Mouse (Mus musculus): ENCODE measurements around the gene Olfr907. TPM values are rescaled to one million over a fixed set of nuclear protein-coding genes. Genes with fewer than 3 reads are reported as not detected.

The Olfr907 gene
- not detected in 2 replicates for polyA plus RNA-seq (2014; fragmentation: Nextera tagmentation; extraction: Ambion mirVana)

GRCm38 (mm10) chr9:38495501-38495900 is at the start of gene Olfr907:
Olfr907 (plus strand) TSS chr9:38495801.
- H3K9ac ChIP-seq (replicated peaks; ENCODE audit: low read depth, low read length): no peak within 1 kb of the TSS
- no peaks in the 10 kb centered on the region for H3K27me3 ChIP-seq (ENCODE audit: control insufficient read depth, insufficient read depth, low read length)
- H3K9me3 ChIP-seq (ENCODE audit: control insufficient read depth, low read length): no peaks in the 10 kb centered on the region
- H3K4me2 ChIP-seq (ENCODE audit: low read depth, low read length): no peak within 1 kb of the TSS
- no peaks in the 10 kb centered on the region for H3K4me1 ChIP-seq (ENCODE audit: control insufficient read depth, insufficient read depth, low read length)
- 83% methylated on average over 2 of the region's 2 CpGs for WGBS
- no peak within 1 kb of the TSS for H3K27ac ChIP-seq (ENCODE audit: low read depth, low read length)
- no peak for ATAC-seq (ENCODE audit: low read depth)
- H3K36me3 ChIP-seq (ENCODE audit: control insufficient read depth, insufficient read depth, low read length): no peaks in the 10 kb centered on the region
- no peak within 1 kb of the TSS for H3K4me3 ChIP-seq (ENCODE audit: low read depth, low read length)

- Histone ChIP-seq H3K9me3 (ENCODE audit: control insufficient read depth, low read length) (no peaks in the 10 kb centered on the region), H3K27ac (ENCODE audit: low read depth, low read length) (no peak within 1 kb of the TSS), H3K4me1 (ENCODE audit: control insufficient read depth, insufficient read depth, low read length) (no peaks in the 10 kb centered on the region), H3K4me2 (ENCODE audit: low read depth, low read length) (no peak within 1 kb of the TSS), H3K4me3 (ENCODE audit: low read depth, low read length) (no peak within 1 kb of the TSS), H3K9ac (replicated peaks; ENCODE audit: low read depth, low read length) (no peak within 1 kb of the TSS), H3K27me3 (ENCODE audit: control insufficient read depth, insufficient read depth, low read length) (no peaks in the 10 kb centered on the region), H3K36me3 (ENCODE audit: control insufficient read depth, insufficient read depth, low read length) (no peaks in the 10 kb centered on the region)
- WGBS: 93% methylated on average over 5 of the region's 5 CpGs
- ATAC-seq (ENCODE audit: low read depth): no peak
Observed at GRCm38 (mm10) chr9:38447352-38447751, 48.2 kb upstream of the Olfr907 start, which contains the start of gene Olfr902. Olfr902 (plus strand) TSS chr9:38447652.

DNA sequence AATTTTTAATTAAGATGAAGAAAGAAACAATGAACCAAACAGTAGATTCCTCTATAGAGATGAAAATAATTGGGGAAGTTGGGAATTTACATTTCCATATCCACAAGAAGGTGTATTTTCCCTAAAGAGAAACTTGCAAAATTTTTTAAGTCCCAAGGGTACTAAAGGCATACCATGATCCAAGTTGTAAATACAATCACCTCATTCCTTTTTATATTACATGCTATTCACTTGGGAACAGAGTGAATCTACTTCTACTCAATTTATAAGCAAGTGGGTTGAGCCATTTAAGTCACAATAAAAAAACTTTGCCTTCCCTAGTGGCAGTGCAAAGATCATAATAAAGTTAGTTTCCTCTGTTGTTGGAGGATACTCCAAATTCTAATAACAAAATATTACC is 32.8 kb upstream of the Olfr907 start, which contains the start of gene Olfr904:
TSS of gene Olfr904 (plus strand) at position 301 of the 400 bp plus-strand sequence.
- H3K9ac ChIP-seq (replicated peaks; ENCODE audit: low read depth, low read length): no peak within 1 kb of the TSS
- no peak for ATAC-seq (ENCODE audit: low read depth)
- H3K4me1 ChIP-seq (ENCODE audit: control insufficient read depth, insufficient read depth, low read length): no peaks in the 10 kb centered on the region
- no peak within 1 kb of the TSS for H3K4me2 ChIP-seq (ENCODE audit: low read depth, low read length)
- H3K4me3 ChIP-seq (ENCODE audit: low read depth, low read length): no peak within 1 kb of the TSS
- no peaks in the 10 kb centered on the region for H3K27me3 ChIP-seq (ENCODE audit: control insufficient read depth, insufficient read depth, low read length)
- H3K36me3 ChIP-seq (ENCODE audit: control insufficient read depth, insufficient read depth, low read length): no peaks in the 10 kb centered on the region
- H3K27ac ChIP-seq (ENCODE audit: low read depth, low read length): no peak within 1 kb of the TSS
- H3K9me3 ChIP-seq (ENCODE audit: control insufficient read depth, low read length): no peaks in the 10 kb centered on the region

- H3K4me3 ChIP-seq (ENCODE audit: low read depth, low read length): no peak within 1 kb of the TSS
- H3K27me3 ChIP-seq (ENCODE audit: control insufficient read depth, insufficient read depth, low read length): no peaks in the 10 kb centered on the region
- no peak within 1 kb of the TSS for H3K27ac ChIP-seq (ENCODE audit: low read depth, low read length)
- no peak within 1 kb of the TSS for H3K4me2 ChIP-seq (ENCODE audit: low read depth, low read length)
- H3K9me3 ChIP-seq (ENCODE audit: control insufficient read depth, low read length): no peaks in the 10 kb centered on the region
- no peaks in the 10 kb centered on the region for H3K4me1 ChIP-seq (ENCODE audit: control insufficient read depth, insufficient read depth, low read length)
- H3K36me3 ChIP-seq (ENCODE audit: control insufficient read depth, insufficient read depth, low read length): no peaks in the 10 kb centered on the region
- no peak for ATAC-seq (ENCODE audit: low read depth)
- H3K9ac ChIP-seq (replicated peaks; ENCODE audit: low read depth, low read length): no peak within 1 kb of the TSS
Observed at GRCm38 (mm10) chr9:38470807-38471206, 24.8 kb upstream of the Olfr907 start, which contains the start of gene Olfr905. Olfr905 (plus strand) TSS chr9:38471107.

DNA sequence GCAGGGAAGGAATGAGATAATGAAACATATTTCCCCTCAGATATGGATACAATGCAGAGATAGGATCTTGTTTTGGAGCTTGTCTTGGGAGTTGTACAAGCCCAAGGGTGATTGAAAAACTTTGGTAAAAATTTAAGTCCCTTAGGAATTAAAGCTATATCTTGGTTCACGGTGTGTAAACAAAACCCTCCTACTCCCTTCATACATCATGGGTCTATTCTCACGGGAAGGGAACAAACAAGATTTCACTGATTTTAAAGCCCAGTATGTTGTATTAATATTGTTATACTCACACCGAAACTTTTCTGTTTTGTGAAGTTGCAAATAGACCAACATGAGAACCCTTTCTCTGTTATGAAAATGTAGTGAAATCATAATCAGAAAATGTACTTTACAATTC is 8.8 kb upstream of the Olfr907 start, which contains the start of gene Olfr906:
TSS of gene Olfr906 (plus strand) at position 301 of the 400 bp plus-strand sequence.
- Histone ChIP-seq H3K4me3 (ENCODE audit: low read depth, low read length) (no peak within 1 kb of the TSS), H3K36me3 (ENCODE audit: control insufficient read depth, insufficient read depth, low read length) (no peaks in the 10 kb centered on the region), H3K9me3 (ENCODE audit: control insufficient read depth, low read length) (no peaks in the 10 kb centered on the region), H3K27ac (ENCODE audit: low read depth, low read length) (no peak within 1 kb of the TSS), H3K4me1 (ENCODE audit: control insufficient read depth, insufficient read depth, low read length) (no peaks in the 10 kb centered on the region), H3K9ac (replicated peaks; ENCODE audit: low read depth, low read length) (no peak within 1 kb of the TSS), H3K4me2 (ENCODE audit: low read depth, low read length) (no peak within 1 kb of the TSS), H3K27me3 (ENCODE audit: control insufficient read depth, insufficient read depth, low read length) (no peaks in the 10 kb centered on the region)
- WGBS: 90% methylated on average over 3 of the region's 3 CpGs
- ATAC-seq (ENCODE audit: low read depth): no peak

GRCm38 (mm10) chr9:38512353-38512752 is 16.8 kb downstream of the Olfr907 start:
- Histone ChIP-seq H3K27ac (ENCODE audit: low read depth, low read length) (no peak overlapping the region), H3K4me2 (ENCODE audit: low read depth, low read length) (no peak overlapping the region), H3K4me3 (ENCODE audit: low read depth, low read length) (no peak overlapping the region), H3K27me3 (ENCODE audit: control insufficient read depth, insufficient read depth, low read length) (no peaks in the 10 kb centered on the region), H3K4me1 (ENCODE audit: control insufficient read depth, insufficient read depth, low read length) (no peaks in the 10 kb centered on the region), H3K36me3 (ENCODE audit: control insufficient read depth, insufficient read depth, low read length) (no peaks in the 10 kb centered on the region), H3K9ac (replicated peaks; ENCODE audit: low read depth, low read length) (no peak overlapping the region), H3K9me3 (ENCODE audit: control insufficient read depth, low read length) (no peaks in the 10 kb centered on the region)
- 77% methylated on average over 2 of the region's 2 CpGs for WGBS
- no peak for ATAC-seq (ENCODE audit: low read depth)

GRCm38 (mm10) chr9:38521280-38521679 is 25.7 kb downstream of the Olfr907 start, which contains the start of gene Olfr911-ps1:
Olfr911-ps1 (plus strand) TSS chr9:38521580.
- no peak within 1 kb of the TSS for H3K9ac ChIP-seq (replicated peaks; ENCODE audit: low read depth, low read length)
- no peak for ATAC-seq (ENCODE audit: low read depth)
- 85% methylated on average over 1 of the region's 1 CpGs for WGBS

GRCm38 (mm10) chr9:38537549-38537948 is 41.9 kb downstream of the Olfr907 start, which contains the start of gene Olfr910:
Olfr910 (plus strand) TSS chr9:38537849.
- no peaks in the 10 kb centered on the region for H3K4me1 ChIP-seq (ENCODE audit: control insufficient read depth, insufficient read depth, low read length)
- H3K27me3 ChIP-seq (ENCODE audit: control insufficient read depth, insufficient read depth, low read length): no peaks in the 10 kb centered on the region
- no peak within 1 kb of the TSS for H3K4me2 ChIP-seq (ENCODE audit: low read depth, low read length)
- H3K9ac ChIP-seq (replicated peaks; ENCODE audit: low read depth, low read length): no peak within 1 kb of the TSS
- H3K36me3 ChIP-seq (ENCODE audit: control insufficient read depth, insufficient read depth, low read length): no peaks in the 10 kb centered on the region
- 96% methylated on average over 2 of the region's 2 CpGs for WGBS
- no peak within 1 kb of the TSS for H3K27ac ChIP-seq (ENCODE audit: low read depth, low read length)
- no peak within 1 kb of the TSS for H3K4me3 ChIP-seq (ENCODE audit: low read depth, low read length)
- ATAC-seq (ENCODE audit: low read depth): no peak
- no peaks in the 10 kb centered on the region for H3K9me3 ChIP-seq (ENCODE audit: control insufficient read depth, low read length)

More at GRCm38 (mm10) chr9:38521280-38521679, 25.7 kb downstream of the Olfr907 start, which contains the start of gene Olfr911-ps1:
- H3K27ac ChIP-seq (ENCODE audit: low read depth, low read length): no peak within 1 kb of the TSS
- H3K4me2 ChIP-seq (ENCODE audit: low read depth, low read length): no peak within 1 kb of the TSS
- no peaks in the 10 kb centered on the region for H3K9me3 ChIP-seq (ENCODE audit: control insufficient read depth, low read length)
- no peaks in the 10 kb centered on the region for H3K36me3 ChIP-seq (ENCODE audit: control insufficient read depth, insufficient read depth, low read length)
- H3K4me3 ChIP-seq (ENCODE audit: low read depth, low read length): no peak within 1 kb of the TSS
- no peaks in the 10 kb centered on the region for H3K4me1 ChIP-seq (ENCODE audit: control insufficient read depth, insufficient read depth, low read length)
- H3K27me3 ChIP-seq (ENCODE audit: control insufficient read depth, insufficient read depth, low read length): no peaks in the 10 kb centered on the region
